Mouse (Mus musculus) adrenal gland, adult 8-10 months (tissue): Measurements from ENCODE around the gene Rdh16. TPM values are rescaled to one million over a fixed set of nuclear protein-coding genes. Genes with fewer than 3 reads are reported as not detected.
A peak's percentile ranks its signal among the peaks of the same experiment; 100 is the strongest.
"Not testable (repeated sequence)": the region's sequence is repeated elsewhere in the genome, so short reads cannot be mapped to it uniquely, and the experiment has no call there.

ENCODE experiments used
- DNase-seq: peaks from one replicate; pipeline ENCODE4 v3.0.0; 2022
- total RNA-seq, 4 experiments: library from RNA; stranded (reverse); gene quantifications; 2 replicates each; pipeline ENCODE4 v1.2.4; 2022

Gene Rdh16
- 1 to 10 TPM in 1 of 4 experiments, under 1 TPM in 3; 0.55 to 2.9 (median 0.78) TPM for total RNA-seq

DNA sequence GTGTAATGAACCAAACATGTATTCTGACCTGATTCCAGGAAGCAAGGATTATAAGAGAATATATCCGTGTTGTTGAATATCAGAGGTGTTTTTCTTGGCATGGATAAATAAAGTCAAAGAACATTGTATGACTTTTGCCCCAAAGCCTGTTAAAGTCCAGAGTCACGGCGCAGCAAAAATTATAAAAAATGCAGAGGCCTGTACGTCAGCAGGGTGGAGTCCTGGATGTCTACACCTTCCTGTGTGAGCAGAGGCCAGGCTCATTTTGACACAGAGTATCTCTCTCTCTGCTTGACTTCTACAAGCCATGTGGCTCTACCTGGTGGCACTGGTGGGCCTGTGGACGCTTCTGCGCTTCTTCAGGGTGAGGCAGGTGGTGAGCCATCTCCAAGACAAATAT is at the start of gene Rdh16:
TSS of gene Rdh16 (plus strand) at position 262 of the 400 bp plus-strand sequence.
- no peak for DNase-seq

- no peak for DNase-seq
Observed at GRCm38 (mm10) chr10:127751548-127751947, 49.4 kb upstream of the Rdh16 start, which contains the start of gene Gpr182. Gene Gpr182, minus strand, starts transcription at chr10:127751732.

GRCm38 (mm10) chr10:127754566-127755166 is 46.3 kb upstream of the Rdh16 start:
- peak; percentile 64 for DNase-seq

DNA sequence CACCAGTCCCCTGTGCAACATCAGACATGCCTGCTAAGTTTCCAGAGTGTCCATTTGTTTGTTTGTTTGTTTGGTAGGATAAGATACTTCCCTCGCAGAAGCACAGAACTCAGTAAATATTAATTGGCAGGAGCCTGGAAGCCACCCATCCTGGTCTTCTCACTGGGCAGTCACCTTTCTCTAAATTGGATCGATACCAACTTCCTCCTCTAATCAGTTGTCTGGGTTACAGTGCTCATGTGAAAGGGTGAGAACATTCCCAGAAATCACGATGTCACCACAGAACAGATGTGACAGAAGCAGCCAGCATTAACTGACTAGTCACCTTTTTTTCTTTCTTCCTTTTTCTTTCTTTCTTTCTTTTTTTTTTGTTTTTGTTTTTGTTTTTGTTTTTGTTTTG is 45.7 kb upstream of the Rdh16 start:
- DNase-seq = no peak

DNA sequence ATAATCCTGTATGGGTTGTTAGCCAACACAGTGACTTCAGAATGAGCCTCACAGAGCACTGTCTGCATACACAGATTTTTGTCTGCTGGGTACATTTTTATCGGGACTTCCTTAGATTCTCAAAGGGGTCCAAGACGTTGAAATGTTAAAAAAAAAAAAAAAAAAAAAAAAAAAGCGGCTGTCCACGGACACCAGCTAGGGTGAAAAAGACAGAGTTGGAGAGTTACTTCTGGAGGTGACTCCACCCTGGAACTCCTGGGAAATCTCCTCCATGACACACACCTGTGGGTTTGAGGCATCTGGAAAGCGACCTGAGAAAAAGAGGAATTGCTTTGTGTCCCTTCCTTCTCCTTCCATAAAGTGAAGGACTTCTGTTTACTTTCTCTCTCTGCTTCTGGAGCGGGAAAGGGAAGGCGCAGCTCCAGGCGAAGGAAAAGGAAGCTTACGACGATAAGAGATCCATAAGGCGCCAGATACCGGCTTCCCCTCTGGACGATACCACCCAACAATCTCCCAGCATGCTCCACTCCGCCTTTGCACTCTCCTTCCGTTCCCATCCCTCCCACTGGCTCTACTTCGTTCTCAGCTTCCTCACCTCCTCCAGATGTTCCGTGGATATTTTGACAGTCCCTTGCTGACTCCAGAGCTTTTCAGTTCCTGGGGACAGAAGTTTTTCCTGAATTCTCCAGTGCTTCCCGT is 45.0 kb upstream of the Rdh16 start:
- DNase-seq = no peak

DNA sequence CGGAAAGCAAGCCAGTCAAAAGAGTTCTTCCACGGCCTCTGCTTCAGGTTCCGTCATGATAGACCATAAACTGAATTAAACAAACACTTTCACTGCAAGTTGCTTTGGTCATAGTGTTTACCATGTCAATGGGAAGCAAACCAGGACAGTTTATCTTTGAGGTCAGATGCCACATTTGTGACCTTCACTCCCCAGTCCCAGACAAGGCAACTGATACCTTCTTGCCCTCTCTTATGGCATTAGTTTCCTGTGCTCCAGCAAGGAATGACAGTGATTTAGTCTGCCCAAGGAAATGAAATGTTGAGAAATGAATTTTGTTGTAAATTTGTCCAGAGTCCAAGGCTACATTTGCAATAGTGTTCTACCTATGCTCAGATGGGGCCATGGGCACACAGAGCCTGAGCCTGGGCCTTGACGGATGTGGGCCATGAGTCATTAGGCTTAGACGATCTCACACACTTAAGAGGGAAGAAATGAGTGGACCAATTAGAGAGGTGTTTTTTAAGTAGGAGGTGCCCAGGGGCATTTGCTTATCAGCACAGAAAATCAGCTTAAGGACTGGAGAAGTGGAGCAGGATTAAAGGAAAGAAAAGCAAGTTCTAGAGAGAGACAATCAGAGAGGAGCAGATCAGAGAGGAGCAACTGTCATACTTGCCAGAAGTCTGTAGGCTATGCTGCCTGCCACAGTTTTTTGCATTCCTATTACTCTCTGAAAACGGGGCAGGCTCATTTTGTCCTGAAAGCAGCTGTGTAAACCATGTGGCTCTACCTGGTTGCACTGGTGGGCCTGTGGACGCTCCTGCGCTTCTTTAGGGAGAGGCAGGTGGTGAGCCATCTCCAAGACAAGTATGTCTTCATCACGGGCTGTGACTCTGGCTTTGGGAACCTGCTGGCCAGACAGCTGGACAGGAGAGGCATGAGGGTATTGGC is 41.5 kb upstream of the Rdh16 start, which contains the start of the genes Rdh1 and Rdh16f1:
TSS of gene Rdh1 (plus strand) at position 541 of the 930 bp plus-strand sequence.
TSS of gene Rdh16f1 (plus strand) at position 607 of the 930 bp plus-strand sequence.
- DNase-seq = no peak

- not testable (repeated sequence) for DNase-seq
Observed at GRCm38 (mm10) chr10:127762926-127763325, 38.0 kb upstream of the Rdh16 start.

GRCm38 (mm10) chr10:127763914-127764680 is 36.9 kb upstream of the Rdh16 start:
- DNase-seq = no peak

DNA sequence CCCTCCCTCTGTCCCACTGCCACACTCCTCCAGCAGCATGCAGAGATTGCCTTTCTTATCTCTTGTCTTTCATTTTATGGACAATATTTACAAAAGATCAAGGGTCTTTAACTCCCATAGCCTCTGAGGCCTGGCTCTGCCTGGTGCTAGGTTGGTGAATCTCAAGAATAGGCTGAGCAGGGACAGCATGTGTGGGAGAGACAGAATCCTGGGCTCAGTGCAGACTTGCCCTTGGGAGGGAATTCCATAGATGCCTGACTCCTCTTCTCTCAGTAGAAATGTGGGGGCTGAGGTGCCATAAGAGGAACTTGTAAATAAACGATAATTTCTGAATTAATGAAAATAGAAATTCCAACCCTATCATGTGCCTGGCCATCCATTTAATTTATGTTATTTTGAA is 34.4 kb upstream of the Rdh16 start:
- DNase-seq = no peak

- no peak for DNase-seq
Observed at GRCm38 (mm10) chr10:127776011-127776410, 24.9 kb upstream of the Rdh16 start, which contains the start of gene Rdh9. Gene Rdh9, plus strand, starts transcription at chr10:127776386.

DNA sequence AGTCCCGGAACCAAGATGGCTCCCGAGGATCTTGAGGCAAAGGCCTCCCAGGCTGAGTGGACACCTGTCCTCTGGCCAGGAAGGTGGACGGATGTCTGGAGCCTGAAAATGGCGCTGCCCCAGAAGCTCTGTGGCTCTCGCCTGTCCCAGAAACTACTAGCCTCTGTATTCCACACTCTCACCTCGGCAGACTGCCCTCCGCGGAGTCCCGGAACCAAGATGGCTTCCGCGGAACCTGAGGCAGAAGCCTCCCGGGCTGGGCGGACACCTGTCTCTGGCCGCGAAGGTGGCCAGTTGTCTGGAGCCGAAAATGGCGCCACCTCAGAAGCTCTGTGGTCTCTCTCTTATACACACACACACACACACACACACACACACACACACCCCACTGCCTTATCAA is 18.6 kb upstream of the Rdh16 start:
- DNase-seq = not testable (repeated sequence)

GRCm38 (mm10) chr10:127785411-127785810 is 15.5 kb upstream of the Rdh16 start:
- DNase-seq = not testable (repeated sequence)

- no peak for DNase-seq
Observed at GRCm38 (mm10) chr10:127799295-127799694, 1.7 kb upstream of the Rdh16 start.

DNA sequence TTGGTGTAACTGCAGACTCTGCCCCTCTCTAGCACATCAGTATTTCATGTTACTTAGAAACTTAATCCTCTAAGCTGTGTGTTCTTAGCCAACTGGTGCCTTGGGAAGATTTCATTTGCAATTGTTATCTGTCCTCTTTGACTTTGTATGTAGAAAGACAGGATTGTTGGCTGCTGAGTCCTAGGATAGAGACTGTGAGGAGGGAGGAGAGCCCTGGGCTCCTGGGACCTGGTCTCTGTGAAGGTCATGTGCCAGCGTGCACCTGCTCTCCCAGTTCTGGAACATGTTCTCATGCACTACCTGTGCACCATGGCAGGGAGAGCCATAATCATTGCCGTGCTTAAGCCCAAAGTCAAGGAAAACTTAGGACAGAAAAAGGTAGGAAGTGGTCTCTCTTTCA is 660 bp downstream of the Rdh16 start:
- DNase-seq = no peak

GRCm38 (mm10) chr10:127802236-127802635 is 1.3 kb downstream of the Rdh16 start:
- no peak for DNase-seq

GRCm38 (mm10) chr10:127804416-127804815 is 3.5 kb downstream of the Rdh16 start:
- DNase-seq = no peak

DNA sequence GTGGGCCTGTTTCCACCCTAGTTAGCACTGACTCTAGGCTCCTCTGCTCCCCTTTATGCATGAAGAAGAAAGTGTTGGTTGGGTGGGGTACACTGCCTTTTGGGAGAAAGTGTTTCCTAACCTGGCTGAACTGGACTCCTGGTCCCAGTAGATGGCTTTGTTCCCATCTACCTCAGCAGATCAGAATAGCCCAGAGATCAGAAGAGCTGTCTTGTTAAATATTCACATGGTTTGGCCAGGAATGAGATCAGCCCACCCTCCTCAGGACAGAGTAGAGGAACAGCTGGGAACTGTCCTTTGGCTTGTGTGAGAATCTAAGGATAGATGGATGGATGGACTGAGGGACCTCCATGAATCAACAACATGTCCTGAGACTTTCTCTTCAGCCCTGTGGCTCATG is 14.9 kb downstream of the Rdh16 start:
- DNase-seq = no peak

GRCm38 (mm10) chr10:127817268-127817910 is 16.4 kb downstream of the Rdh16 start:
- DNase-seq = not testable (repeated sequence)

DNA sequence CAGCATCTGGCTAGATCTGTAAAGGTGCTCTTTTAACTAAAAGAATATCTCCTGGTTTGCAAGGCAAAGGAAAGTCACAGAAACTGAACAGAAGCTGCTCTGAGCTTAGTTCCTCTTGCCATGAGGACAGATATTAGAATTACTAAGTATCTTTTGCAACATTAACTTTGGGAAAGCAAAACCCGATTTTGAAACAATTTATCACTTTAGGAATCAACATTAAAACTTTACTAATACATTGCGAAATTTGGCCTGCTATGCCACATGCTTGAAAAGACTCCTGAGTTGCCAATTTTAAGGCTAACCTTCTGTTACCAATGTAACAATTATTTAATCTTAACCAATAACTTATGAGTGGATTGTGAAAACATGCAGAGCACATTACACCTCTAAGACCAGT is 20.9 kb downstream of the Rdh16 start:
- DNase-seq = not testable (repeated sequence)

GRCm38 (mm10) chr10:127825386-127825785 is 24.4 kb downstream of the Rdh16 start:
- DNase-seq = peak; percentile 19

- no peak for DNase-seq
Observed at GRCm38 (mm10) chr10:127829121-127829520, 28.2 kb downstream of the Rdh16 start.
